Mouse (Mus musculus) brain, embryonic 14.5 days (tissue): ENCODE results near the gene Nde1. TPM values are rescaled to one million over a fixed set of nuclear protein-coding genes. Genes with fewer than 3 reads are reported as not detected.

Experiments
- DNase-seq: peaks from one replicate; pipeline ENCODE4 v3.0.0-alpha.2; 2011; ENCODE audit warnings: low read depth
- CTCF ChIP-seq: fragments of 200-500 bp; IDR thresholded peaks from 2 replicates; pipeline ENCODE4 v1.5.1; 2012; ENCODE audit warnings: inconsistent platforms, mild to moderate bottlenecking, moderate library complexity, borderline replicate concordance; ENCODE audit not compliant: insufficient read depth, insufficient read length; ENCODE audit errors: extremely low read depth
- POLR2A ChIP-seq: fragments of 200-500 bp; IDR thresholded peaks from 2 replicates; pipeline ENCODE4 v1.6.1; 2012; ENCODE audit warnings: mild to moderate bottlenecking, inconsistent platforms, borderline replicate concordance; ENCODE audit not compliant: poor library complexity, insufficient read depth, insufficient read length, severe bottlenecking; ENCODE audit errors: extremely low read depth
- polyA plus RNA-seq: library from polyadenylated mRNA; depleted of rRNA; stranded (reverse); fragments of >200 nt; gene quantifications from 2 replicates; pipeline ENCODE4 v1.2.3, GENCODE M21; 2012; rRNA removed

The Nde1 gene
- polyA plus RNA-seq, 1 experiment = 35.9 TPM

DNA sequence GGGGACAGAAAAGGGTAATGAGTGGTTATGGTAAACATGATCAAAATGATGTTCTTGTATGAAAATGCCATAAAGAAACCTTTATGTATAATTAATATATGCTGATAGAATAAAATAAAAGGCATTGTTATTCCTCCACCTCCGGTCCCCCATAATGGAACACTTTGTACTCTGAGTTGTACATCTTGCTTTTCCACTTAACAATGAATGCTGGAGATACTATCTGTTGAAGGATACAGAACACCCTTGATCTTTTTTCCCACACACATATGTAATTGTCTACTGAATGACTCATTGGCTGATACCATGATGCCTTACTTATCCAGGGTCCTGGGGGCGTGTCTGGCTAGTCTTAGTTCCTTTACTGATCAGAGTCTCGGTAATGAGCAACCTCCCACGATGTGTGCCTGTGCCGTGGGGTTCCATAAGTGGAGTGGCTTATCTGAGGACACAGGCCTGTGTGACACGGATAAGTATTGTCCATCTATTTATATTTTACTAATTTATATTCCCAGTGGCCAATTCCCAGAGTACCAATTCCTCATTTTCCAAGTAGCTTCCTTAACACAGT lies 17.2 kb downstream of the Nde1 start:
- no peak for DNase-seq
- TF ChIP-seq CTCF (no peak), POLR2A (no peak)

DNA sequence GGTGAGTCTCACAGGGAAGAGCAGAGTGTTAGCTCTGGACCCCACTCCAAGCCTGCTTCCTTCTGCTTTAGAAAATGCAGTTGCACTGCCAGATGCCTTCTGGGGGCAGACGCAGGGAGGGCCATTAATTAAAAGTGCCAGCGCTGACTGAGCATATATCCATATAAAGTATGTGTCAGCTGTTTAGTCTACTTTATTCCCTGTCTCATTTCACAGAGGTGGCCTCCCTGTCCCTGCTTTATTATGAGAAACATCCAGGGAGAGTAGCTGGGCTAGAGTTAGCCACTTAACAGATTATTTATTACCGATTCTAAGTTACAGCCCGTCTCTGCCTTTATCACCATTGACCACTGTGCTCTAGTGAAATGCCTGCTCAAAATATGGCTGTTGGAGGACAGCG lies 19.3 kb downstream of the Nde1 start:
- TF ChIP-seq POLR2A (no peak), CTCF (no peak)
- no peak for DNase-seq

DNA sequence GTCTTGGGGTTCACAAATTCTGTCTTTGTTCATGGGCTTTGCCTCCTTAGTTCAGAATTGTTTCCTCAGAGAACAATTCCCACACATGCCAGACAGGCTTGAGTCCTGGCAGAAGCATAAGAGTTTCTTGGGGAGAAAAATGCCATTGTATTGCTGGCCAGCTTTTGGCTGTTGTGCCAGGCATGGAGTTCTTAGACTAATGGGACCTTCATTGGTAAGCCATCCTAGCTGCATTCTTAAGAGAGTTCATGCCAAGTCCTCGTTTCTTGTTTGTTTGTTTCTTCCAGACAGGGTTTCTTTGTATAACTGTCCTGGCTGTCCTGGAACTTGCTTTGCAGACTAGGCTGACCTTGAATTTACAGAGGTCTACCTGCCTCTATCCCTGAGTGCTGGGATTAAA lies 20.8 kb downstream of the Nde1 start:
- no peak for TF ChIP-seq POLR2A
- TF ChIP-seq CTCF = no peak
- DNase-seq = no peak

DNA sequence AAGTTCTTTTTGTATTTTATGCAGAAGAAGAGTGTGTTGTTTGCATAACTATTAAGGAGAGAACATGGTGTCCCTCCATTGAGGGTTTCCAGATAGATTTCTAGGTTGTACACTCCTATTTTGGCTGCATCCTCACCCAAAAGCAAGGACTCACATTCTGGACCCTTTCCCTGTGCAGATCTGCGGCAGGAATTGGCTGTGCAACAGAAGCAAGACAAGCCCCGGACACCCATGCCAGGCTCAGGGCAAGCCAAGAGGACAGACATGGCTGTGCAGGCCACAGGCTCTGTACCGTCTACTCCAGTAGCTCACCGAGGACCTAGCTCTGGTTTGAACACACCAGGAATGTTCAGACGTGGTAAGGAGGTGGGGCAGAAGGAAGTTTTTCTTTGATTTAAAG lies 22.4 kb downstream of the Nde1 start:
- TF ChIP-seq POLR2A (no peak), CTCF (no peak)
- DNase-seq = no peak

DNA sequence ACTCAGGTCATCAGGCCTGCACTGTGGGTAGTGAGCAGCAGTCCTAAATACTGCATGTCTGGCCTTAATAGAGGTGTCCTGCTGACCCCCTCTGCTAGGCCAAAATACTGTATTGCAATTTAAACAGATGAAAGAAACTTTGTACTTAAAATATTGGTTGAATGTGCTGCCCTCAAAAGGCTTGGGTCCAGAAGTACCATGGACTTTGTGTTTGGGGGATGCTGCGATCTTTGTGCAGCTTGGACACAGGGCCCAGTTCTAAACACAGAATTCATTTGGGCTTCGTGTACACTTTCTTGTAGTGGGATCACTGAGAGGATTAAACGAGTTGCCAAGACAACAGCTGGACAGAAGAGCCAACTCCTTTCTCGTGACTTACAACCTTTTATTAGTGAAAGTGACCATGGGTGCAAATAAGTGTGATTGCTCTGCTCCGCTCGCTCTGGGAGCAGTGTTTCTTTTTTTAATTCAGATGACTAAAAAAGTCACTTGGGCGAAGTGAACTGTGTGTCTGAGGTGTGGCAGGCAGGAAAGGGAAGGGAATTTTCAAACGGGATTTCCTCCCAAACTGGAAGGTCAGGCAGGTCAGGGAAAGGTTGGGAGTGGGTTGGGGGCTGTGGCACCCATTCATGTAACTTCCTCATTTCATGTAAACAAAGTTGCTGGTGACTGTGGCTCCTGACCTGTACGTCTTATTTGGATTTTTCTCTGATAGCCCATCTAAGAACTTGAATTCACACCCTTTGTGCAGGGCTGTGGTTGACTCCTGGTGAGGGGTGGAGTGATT lies 31.3 kb downstream of the Nde1 start:
- no peak for TF ChIP-seq CTCF
- no peak for TF ChIP-seq POLR2A
- peak; percentile 2 for DNase-seq

DNA sequence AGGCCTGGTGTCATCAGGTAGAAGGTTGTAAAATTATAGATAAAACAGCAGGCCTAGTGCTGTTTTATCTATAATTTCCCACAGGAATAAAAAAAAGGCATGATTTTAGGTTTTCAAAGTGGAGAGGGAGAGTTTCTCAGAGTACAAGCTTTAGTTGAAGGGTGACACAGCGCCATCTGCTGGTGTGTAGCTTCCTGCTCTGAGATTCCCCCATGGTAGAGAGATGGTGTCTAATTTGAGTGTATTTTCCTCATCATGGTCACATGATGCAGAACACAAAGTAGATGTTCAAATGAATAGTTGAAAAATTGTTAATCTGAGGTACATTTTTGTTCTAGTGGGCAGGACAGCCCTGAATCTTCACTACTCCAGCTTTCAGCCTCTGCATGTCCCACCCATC lies 32.4 kb downstream of the Nde1 start:
- TF ChIP-seq POLR2A (no peak), CTCF (peak; percentile 66; the same call in 1 of the 2 replicates)
- DNase-seq = peak; percentile 63

DNA sequence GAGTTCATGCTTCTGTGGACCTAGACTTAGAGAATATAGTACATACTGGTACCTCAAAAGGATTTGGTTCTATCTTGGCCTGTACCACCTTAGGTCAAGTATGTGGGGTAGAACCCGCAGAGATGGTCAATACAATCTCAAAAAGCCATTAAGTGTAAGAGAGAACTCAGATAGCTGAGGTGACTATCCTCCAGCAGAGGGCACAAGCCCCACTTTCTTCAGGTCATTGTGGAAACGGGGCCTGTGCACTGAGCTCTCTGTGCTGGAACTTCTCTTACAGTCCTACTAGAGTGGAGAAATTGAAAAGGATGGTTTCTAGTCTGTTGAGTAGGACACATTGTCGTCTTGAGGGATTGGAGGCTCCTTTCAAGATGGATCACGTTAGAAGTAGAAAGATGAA lies 35.7 kb downstream of the Nde1 start:
- no peak for TF ChIP-seq POLR2A
- no peak for TF ChIP-seq CTCF

DNA sequence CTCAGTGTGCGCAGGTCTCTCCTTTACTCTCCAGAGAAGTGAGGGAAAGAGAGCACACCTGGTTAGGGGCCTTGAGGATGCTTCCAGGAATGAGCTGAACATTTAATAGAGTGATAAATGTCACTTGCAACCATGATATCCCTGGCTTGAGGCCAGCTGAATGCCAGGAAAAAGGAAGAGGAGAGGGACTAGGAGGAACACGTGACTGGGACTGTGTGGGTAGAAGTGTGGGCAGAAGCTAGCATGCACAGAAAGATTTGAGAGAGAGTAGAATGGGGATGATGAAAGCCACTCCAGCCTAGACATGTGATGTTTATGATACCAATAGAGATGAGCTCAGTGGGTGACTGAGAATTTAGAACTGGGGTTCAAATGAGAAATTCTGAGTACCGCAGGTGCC lies 52.1 kb downstream of the Nde1 start:
- no peak for TF ChIP-seq CTCF
- TF ChIP-seq POLR2A = no peak
- DNase-seq = no peak

More for the DNA sequence above, 35.7 kb downstream of the Nde1 start:
- DNase-seq = no peak

DNA sequence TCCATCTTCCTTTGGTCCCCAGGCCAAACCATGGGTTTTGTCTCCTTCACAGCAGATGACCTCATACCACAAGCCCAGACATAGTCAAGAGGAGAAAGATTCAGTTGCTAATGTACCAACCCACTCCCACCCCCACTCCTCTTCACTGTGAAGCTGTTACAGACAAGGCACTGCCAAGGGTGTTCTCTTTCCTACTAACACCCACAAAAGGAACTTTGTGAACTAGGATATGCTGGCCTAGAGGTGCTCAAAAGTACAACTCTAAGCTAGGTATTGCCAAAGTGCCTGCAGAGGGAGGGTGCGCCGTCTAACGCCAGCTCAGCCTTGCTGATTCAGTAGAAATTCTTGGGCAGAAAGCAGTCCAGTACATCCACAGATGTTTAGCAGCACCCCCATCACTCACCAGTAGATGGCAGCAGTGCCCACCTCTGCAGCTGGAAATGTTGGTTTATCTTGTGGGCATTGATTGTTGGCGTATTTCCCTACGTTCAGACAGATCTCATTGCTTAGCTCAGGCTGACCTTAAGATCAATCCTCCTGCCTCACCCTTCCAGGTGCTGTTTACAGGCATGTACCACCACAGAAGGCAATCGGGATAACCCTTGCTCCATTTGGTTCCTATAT lies 74.1 kb downstream of the Nde1 start:
- TF ChIP-seq POLR2A (no peak), CTCF (peak; percentile 90)

DNA sequence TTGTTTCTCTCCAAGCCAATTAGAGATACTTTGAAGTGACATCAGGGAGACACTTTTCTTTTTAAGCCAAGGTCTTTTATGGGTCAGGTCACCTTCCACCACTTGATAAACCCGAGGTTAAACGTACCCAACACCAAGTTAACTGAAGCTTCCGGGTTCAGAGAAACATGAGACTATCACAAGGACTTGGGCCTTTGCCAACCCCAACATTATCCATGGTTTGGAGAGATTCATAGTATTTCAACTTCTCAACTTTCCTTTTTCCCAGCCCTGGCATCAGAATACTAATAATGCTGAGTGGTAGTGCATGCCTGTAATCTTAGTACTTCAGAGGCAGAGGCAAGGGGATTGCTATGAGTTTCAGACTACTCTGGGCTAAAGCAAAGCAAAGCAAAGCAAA lies 79.0 kb downstream of the Nde1 start:
- no peak for TF ChIP-seq POLR2A
- no peak for TF ChIP-seq CTCF
- DNase-seq = no peak

More for the DNA sequence above, 74.1 kb downstream of the Nde1 start:
- DNase-seq = peak; percentile 82

Other genes starting within 250 kb of the Nde1 start
- gene 2900011O08Rik, start 176.7 kb upstream of the Nde1 start, polyA plus RNA-seq = 131 and 135 TPM in 2 replicates
- 1.4 and 1.6 TPM in 2 replicates for gene Ifitm7, start 176.4 kb upstream of the Nde1 start, polyA plus RNA-seq
- gene Marf1, start 76 bp downstream of the Nde1 start, polyA plus RNA-seq = 17.9 and 26.6 TPM in 2 replicates
- gene Myh11, start 128.1 kb downstream of the Nde1 start, polyA plus RNA-seq = 0.25 and 0.74 TPM in 2 replicates
- gene Fopnl, start 154.1 kb downstream of the Nde1 start, polyA plus RNA-seq = 83.0 and 95.1 TPM in 2 replicates
- 12.3 and 12.4 TPM in 2 replicates for gene Abcc1, start 198.3 kb downstream of the Nde1 start, polyA plus RNA-seq